ENCODE assay signal across 8 mouse cellular contexts in genomic region chr8:104339983-104340232, GRCm38 (mm10). TPM values are rescaled to one million over a fixed set of nuclear protein-coding genes. Genes with fewer than 3 reads are reported as not detected.
DNase-seq lines count a peak whose midpoint lies in the region; ATAC-seq and TF ChIP-seq lines count a peak whose summit lies in the region.

No protein-coding gene starts in this region.

- 3% methylated on average over 6 of the region's 6 CpGs for WGBS in embryonic facial prominence, embryonic 12.5 days
- 3% methylated on average over 6 of the region's 6 CpGs for WGBS in hindbrain, embryonic 16.5 days
- WGBS in midbrain, embryonic 16.5 days = under 1% methylated on average over 6 of the region's 6 CpGs

- H3K4me2 ChIP-seq in embryonic facial prominence, embryonic 12.5 days (replicated peaks) = peak overlapping the region; percentile 73
- H3K4me2 ChIP-seq in hindbrain, embryonic 16.5 days (ENCODE audit: low read length) = peak overlapping the region; percentile 85
- peak overlapping the region; percentile 86 for H3K4me2 ChIP-seq in midbrain, embryonic 16.5 days (ENCODE audit: low read length)

- H3K9ac ChIP-seq in embryonic facial prominence, embryonic 12.5 days = peak overlapping the region; percentile 83
- H3K9ac ChIP-seq in hindbrain, embryonic 16.5 days (ENCODE audit: low read depth, low read length) = peak overlapping the region; percentile 85
- peak overlapping the region; percentile 73 for H3K9ac ChIP-seq in midbrain, embryonic 16.5 days (ENCODE audit: low read depth, low read length)

- no peak for DNase-seq in left cerebral cortex, adult 2 months (ENCODE audit: extremely low spot score in 1 of 2, low spot score in 2 of 2)
- no peak for DNase-seq in left cerebral cortex, adult 8-10 months (ENCODE audit: low spot score in 2 of 2)
- DNase-seq in urinary bladder, postnatal 14 days (ENCODE audit: low spot score) = no peak
- DNase-seq in ovary, postnatal 10 days (ENCODE audit: low spot score) = no peak
- no peak for DNase-seq in frontal cortex, postnatal 14 days (ENCODE audit: low spot score in 2 of 2)

- H3K27ac ChIP-seq in left cerebral cortex, adult 2 months = no peak overlapping the region; the same call in 1 of the 2 replicates
- peak overlapping the region; percentile 91 for H3K27ac ChIP-seq in embryonic facial prominence, embryonic 12.5 days
- H3K27ac ChIP-seq in hindbrain, embryonic 16.5 days (ENCODE audit: low read depth, low read length) = peak overlapping the region; percentile 59; the same call in 1 of the 2 replicates
- H3K27ac ChIP-seq in midbrain, embryonic 16.5 days (ENCODE audit: low read length) = no peak overlapping the region

- no peaks in the 10 kb centered on the region for H3K27me3 ChIP-seq in embryonic facial prominence, embryonic 12.5 days
- no peaks in the 10 kb centered on the region for H3K27me3 ChIP-seq in hindbrain, embryonic 16.5 days (replicated peaks; ENCODE audit: control insufficient read depth, insufficient read depth, low read length)
- H3K27me3 ChIP-seq in midbrain, embryonic 16.5 days (ENCODE audit: control insufficient read depth, insufficient read depth, low read depth, low read length) = no peaks in the 10 kb centered on the region

- H3K9me3 ChIP-seq in embryonic facial prominence, embryonic 12.5 days = no peaks in the 10 kb centered on the region
- no peaks in the 10 kb centered on the region; the same call in 1 of the 2 replicates for H3K9me3 ChIP-seq in hindbrain, embryonic 16.5 days (ENCODE audit: control insufficient read depth, low read length)
- H3K9me3 ChIP-seq in midbrain, embryonic 16.5 days (replicated peaks; ENCODE audit: control insufficient read depth, low read length, poor library complexity, severe bottlenecking) = no peaks in the 10 kb centered on the region

- peak overlapping the region; percentile 62 for H3K4me3 ChIP-seq in left cerebral cortex, adult 2 months
- H3K4me3 ChIP-seq in embryonic facial prominence, embryonic 12.5 days = peak overlapping the region; percentile 71
- H3K4me3 ChIP-seq in hindbrain, embryonic 16.5 days (ENCODE audit: low read length) = peak overlapping the region; percentile 61
- peak overlapping the region; percentile 56 for H3K4me3 ChIP-seq in midbrain, embryonic 16.5 days (ENCODE audit: low read depth, low read length)

- intact Hi-C loops in left cerebral cortex, adult 2 months (cut with DNase I) = loop anchor here (2.0 to 5.0 kb wide), 6 partner anchors 27 to 243 kb away; partner anchors contain the start of genes Cklf, Dync1li2 and Terb1

- no peak for TF ChIP-seq CTCF in left cerebral cortex, adult 2 months (IDR thresholded peaks at IDR 0.05)

- H3K36me3 ChIP-seq in embryonic facial prominence, embryonic 12.5 days = peaks cover 13% of the 10 kb centered on the region; the same call in 1 of the 2 replicates
- H3K36me3 ChIP-seq in hindbrain, embryonic 16.5 days (ENCODE audit: control insufficient read depth, insufficient read depth, low read length) = no peaks in the 10 kb centered on the region
- H3K36me3 ChIP-seq in midbrain, embryonic 16.5 days (ENCODE audit: control insufficient read depth, insufficient read depth, low read length) = no peaks in the 10 kb centered on the region

- peak; percentile 11; the same call in 1 of the 2 replicates for ATAC-seq in embryonic facial prominence, embryonic 12.5 days (ENCODE audit: insufficient number of reproducible peaks, insufficient read depth, low FRiP score, low TSS enrichment)
- ATAC-seq in hindbrain, embryonic 16.5 days = peak; percentile 10; the same call in 1 of the 2 replicates
- ATAC-seq in midbrain, embryonic 16.5 days = peak; percentile 11; the same call in 1 of the 2 replicates

- H3K4me1 ChIP-seq in embryonic facial prominence, embryonic 12.5 days = peaks cover 12% of the 10 kb centered on the region; the same call in 1 of the 2 replicates
- peaks cover 5% of the 10 kb centered on the region; the same call in 1 of the 2 replicates for H3K4me1 ChIP-seq in hindbrain, embryonic 16.5 days (ENCODE audit: control insufficient read depth, insufficient read depth, low read depth, low read length)
- H3K4me1 ChIP-seq in midbrain, embryonic 16.5 days (ENCODE audit: control insufficient read depth, insufficient read depth, low read length) = peaks cover 8% of the 10 kb centered on the region

RNA-seq across cellular contexts. Expression of gene Cmtm3, which starts 0.7 kb away (rescaled TPM):
- 10 to 100 TPM; 11.9 to 12.8 TPM for total RNA-seq in left cerebral cortex, adult 2 months (2021)
- total RNA-seq in left cerebral cortex, adult 8-10 months (2022) = 10 to 100 TPM; 10.1 to 18.4 (median 12.6) TPM
- 168 and 173 TPM in 2 replicates for polyA plus RNA-seq in embryonic facial prominence, embryonic 12.5 days (2016; fragmentation: Nextera tagmentation; extraction: Ambion mirVana)
- polyA plus RNA-seq in hindbrain, embryonic 16.5 days (2015; fragmentation: Nextera tagmentation; extraction: Ambion mirVana) = 44.2 and 47.2 TPM in 2 replicates
- polyA plus RNA-seq in midbrain, embryonic 16.5 days (2015; fragmentation: Nextera tagmentation; extraction: Ambion mirVana) = 33.7 and 37.0 TPM in 2 replicates

RNA-seq across cellular contexts. Expression of gene Cmtm2b, which starts 17.9 kb away (rescaled TPM):
- total RNA-seq in left cerebral cortex, adult 2 months (2021) = not detected
- total RNA-seq in left cerebral cortex, adult 8-10 months (2022) = not detected
- not detected in 2 replicates for polyA plus RNA-seq in embryonic facial prominence, embryonic 12.5 days (2016; fragmentation: Nextera tagmentation; extraction: Ambion mirVana)
- polyA plus RNA-seq in hindbrain, embryonic 16.5 days (2015; fragmentation: Nextera tagmentation; extraction: Ambion mirVana) = not detected in 2 replicates
- polyA plus RNA-seq in midbrain, embryonic 16.5 days (2015; fragmentation: Nextera tagmentation; extraction: Ambion mirVana) = not detected in 2 replicates

RNA-seq across cellular contexts. Expression of gene Gm11020, which starts 18.5 kb away (rescaled TPM):
- total RNA-seq in left cerebral cortex, adult 2 months (2021) = not detected
- not detected for total RNA-seq in left cerebral cortex, adult 8-10 months (2022)
- not detected in 2 replicates for polyA plus RNA-seq in embryonic facial prominence, embryonic 12.5 days (2016; fragmentation: Nextera tagmentation; extraction: Ambion mirVana)
- not detected in 2 replicates for polyA plus RNA-seq in hindbrain, embryonic 16.5 days (2015; fragmentation: Nextera tagmentation; extraction: Ambion mirVana)
- not detected in 2 replicates for polyA plus RNA-seq in midbrain, embryonic 16.5 days (2015; fragmentation: Nextera tagmentation; extraction: Ambion mirVana)

RNA-seq across cellular contexts. Expression of gene Cmtm1, which starts 30.0 kb away (rescaled TPM):
- not detected for total RNA-seq in left cerebral cortex, adult 2 months (2021)
- not detected for total RNA-seq in left cerebral cortex, adult 8-10 months (2022)
- not detected in 2 replicates for polyA plus RNA-seq in embryonic facial prominence, embryonic 12.5 days (2016; fragmentation: Nextera tagmentation; extraction: Ambion mirVana)
- polyA plus RNA-seq in hindbrain, embryonic 16.5 days (2015; fragmentation: Nextera tagmentation; extraction: Ambion mirVana) = not detected in 2 replicates
- not detected in 2 replicates for polyA plus RNA-seq in midbrain, embryonic 16.5 days (2015; fragmentation: Nextera tagmentation; extraction: Ambion mirVana)

RNA-seq across cellular contexts. Expression of gene Gm45711, which starts 30.0 kb away (rescaled TPM):
- not detected for total RNA-seq in left cerebral cortex, adult 2 months (2021)
- not detected for total RNA-seq in left cerebral cortex, adult 8-10 months (2022)
- not detected in 2 replicates for polyA plus RNA-seq in embryonic facial prominence, embryonic 12.5 days (2016; fragmentation: Nextera tagmentation; extraction: Ambion mirVana)
- not detected in 2 replicates for polyA plus RNA-seq in hindbrain, embryonic 16.5 days (2015; fragmentation: Nextera tagmentation; extraction: Ambion mirVana)
- not detected in 2 replicates for polyA plus RNA-seq in midbrain, embryonic 16.5 days (2015; fragmentation: Nextera tagmentation; extraction: Ambion mirVana)

Comparison
In these comparisons a context has a peak if more than half of its experiments do, and no peak if none do; other contexts are left out.
1. H3K27ac ChIP-seq: peak in embryonic facial prominence, embryonic 12.5 days (single experiment) and hindbrain, embryonic 16.5 days (single experiment); none in left cerebral cortex, adult 2 months (single experiment) and midbrain, embryonic 16.5 days (single experiment).
2. Peak in every context shown above with its lines, with median percentiles within 50 percentile points of each other: H3K4me3 ChIP-seq, ATAC-seq, H3K4me2 ChIP-seq and H3K9ac ChIP-seq.